Mouse (Mus musculus) skeletal muscle tissue, adult 2 months (tissue): ENCODE results near the gene Ecm2.

Source experiments
- DNase-seq: peaks from one replicate; pipeline ENCODE4 v3.0.0-alpha.2; 2012; ENCODE audit warnings: low read depth, low spot score

The Ecm2 gene

DNA sequence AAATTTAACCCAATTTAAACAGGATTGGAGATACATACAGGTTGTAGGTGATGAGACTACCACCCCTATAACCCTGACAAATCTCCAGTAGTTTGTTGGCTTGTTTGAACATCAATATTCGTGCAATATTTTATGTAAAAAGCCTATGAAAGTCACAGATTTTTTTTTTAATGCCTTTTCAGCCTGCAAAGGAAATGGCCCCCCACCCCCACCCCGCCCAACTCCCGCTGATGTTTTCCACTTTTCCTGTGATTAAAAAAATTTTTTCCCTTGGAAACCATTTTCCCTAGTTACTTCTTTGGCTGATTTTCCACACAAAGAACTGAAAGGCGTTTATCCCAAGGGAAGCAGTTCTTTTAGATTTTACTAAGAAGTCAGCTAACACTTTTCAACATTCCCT is at the start of gene Ecm2:
Ecm2 (plus strand) TSS at position 301 of the 400 bp plus-strand sequence.
- peak; percentile 30 for DNase-seq

- DNase-seq, result peak; percentile 32
These were observed 44.3 kb upstream of the Ecm2 start for GRCm38 (mm10) chr13:49460276-49460675.

DNA sequence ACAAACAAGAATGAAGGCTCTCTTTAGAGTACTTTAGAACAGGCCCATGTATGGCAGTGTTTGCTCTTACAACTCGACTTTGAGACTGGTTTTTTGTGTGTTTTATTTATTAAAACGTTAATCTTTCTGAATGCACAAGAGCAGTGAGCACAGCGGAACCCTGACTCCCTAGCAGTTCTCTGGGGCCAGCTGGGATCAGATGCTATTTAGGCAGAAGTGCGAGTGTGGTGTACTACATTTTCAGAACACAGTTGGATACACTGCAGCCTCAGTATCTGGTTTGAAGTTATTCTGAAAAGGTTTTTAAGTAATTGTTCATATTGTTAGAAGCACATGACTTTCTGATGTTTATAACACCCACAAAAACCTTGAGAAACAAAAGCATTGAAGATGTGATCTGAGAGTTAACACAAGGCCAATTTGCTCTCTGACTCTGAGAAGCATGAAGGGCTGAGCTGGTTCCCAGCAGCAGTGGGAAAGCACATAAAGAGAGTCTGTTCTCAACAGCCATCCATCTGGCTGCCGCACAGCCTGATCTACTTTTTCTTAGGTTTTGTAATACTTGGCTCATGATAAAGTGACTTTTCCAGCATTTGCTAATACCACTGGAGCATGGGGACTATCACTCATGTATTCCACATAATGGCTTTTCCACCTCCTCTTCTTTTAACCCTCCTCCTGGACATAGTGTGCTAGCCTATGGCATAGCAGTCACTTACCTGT is 43.8 kb upstream of the Ecm2 start:
- peak; percentile 83 for DNase-seq

GRCm38 (mm10) chr13:49461458-49462132 is 43.0 kb upstream of the Ecm2 start:
- peak; percentile 72 for DNase-seq

- no peak for DNase-seq
These were observed 41.7 kb upstream of the Ecm2 start for GRCm38 (mm10) chr13:49462921-49463320.

DNA sequence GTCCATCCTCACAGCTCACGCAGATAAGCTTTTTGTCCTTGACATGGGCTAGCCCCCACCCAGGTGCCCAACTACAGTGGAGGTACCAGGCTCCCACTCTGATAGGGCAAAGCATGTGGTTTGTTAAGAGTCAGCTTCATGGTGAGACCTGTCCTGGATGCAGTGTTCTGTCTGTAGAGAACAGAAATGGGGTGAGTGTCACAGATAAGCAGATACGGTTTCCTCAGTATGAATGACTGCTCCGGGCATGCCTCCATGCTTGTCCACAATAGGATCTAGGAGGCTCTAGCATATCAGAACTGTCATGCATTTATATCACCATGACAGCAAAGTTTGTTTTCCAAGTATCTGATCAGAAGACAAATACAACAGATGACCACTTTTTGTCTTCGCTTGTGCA is 38.7 kb upstream of the Ecm2 start:
- DNase-seq, result no peak

DNA sequence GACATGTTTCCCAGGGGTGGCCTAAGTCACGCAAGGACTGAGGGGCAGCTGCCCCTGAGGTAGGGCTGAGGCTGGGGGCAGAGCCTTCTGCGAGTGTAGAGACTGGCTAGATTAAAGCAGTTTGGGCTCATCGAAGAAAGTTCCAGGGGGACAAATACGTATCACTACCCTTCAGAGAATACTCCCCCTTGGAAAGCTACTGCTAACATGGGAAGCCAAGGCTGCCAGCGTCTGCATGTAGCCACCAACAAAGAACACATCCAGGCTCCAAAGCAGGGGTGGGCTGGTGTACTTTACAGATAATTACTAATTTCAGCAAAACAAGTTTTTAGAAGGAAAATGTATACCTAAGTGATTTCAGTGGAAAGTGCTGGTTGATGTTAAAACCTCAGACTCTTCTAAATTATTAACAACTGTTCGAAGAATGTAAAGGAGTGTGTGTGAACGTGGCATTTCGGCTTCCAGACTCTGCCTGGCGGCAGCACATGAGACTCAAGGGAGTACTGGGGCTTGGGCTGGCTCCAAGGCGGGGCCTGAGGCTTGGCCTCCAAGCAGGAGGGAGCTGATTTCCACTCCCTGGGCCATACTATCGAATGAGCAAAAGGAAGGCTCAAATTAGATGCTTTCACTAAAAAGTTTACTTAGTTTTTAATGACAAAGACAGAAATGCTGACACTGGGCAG is 38.1 kb upstream of the Ecm2 start:
- peak; percentile 70 for DNase-seq

GRCm38 (mm10) chr13:49467585-49467984 is 37.0 kb upstream of the Ecm2 start:
- no peak for DNase-seq

DNA sequence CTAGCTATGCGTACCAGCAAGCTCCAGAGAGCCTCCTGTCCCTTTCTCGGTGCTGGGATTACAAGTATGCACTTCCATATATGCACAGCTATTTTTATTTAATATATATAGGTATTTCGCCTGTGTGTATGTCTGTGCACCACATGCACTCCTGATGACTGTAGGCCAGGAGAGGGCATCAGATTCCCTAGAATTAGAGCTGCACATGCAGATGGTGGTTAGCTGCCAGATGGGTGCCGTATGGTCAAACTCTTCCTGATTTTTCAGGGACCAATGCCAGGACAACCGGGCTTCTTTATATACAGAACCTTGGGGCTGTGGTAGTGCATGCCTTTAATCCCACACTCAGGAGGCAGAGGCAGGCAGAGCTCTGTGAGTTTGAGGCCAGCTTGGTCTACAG is 35.6 kb upstream of the Ecm2 start:
- no peak for DNase-seq

- DNase-seq, result no peak
These were observed 34.3 kb upstream of the Ecm2 start for GRCm38 (mm10) chr13:49470319-49470718.

GRCm38 (mm10) chr13:49470806-49471205 is 33.8 kb upstream of the Ecm2 start:
- DNase-seq, result peak; percentile 37

DNA sequence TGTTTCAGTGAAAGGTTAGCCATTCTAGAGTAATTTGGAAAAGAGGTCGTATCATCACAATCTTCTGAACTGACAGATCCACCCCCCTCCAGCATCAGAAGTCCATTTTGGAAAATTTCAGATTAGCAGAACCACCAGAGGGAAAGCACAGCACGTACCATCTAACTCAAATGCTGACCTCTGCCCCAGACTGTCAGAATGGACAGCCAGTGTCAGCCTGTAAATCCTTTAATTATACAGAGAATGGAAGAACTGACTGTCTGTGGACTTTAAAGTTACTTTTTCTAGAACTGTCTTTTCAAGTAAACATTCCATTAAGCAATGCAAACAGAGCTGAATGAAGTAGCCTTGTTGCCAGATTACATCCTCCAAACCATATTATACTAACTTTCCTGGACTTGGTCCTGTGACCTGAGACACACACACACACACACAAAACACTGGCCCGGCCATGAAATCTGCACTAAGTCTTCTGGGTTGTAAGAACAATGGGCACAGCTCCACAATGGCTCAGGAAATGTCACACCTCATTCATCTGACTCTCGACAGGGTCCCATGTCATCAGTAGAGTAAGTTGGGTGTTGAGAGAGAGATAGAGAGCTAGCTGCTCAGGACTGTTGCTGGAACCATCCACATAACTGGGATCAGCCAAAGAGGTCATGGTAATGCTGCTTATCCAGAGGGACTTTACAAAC is 32.5 kb upstream of the Ecm2 start:
- DNase-seq, result no peak

GRCm38 (mm10) chr13:49472676-49473005 is 32.0 kb upstream of the Ecm2 start:
- no peak for DNase-seq

- DNase-seq, result no peak
These were observed 26.7 kb upstream of the Ecm2 start for GRCm38 (mm10) chr13:49477887-49478286.

- no peak for DNase-seq
These were observed 25.7 kb upstream of the Ecm2 start for GRCm38 (mm10) chr13:49478851-49479374.

DNA sequence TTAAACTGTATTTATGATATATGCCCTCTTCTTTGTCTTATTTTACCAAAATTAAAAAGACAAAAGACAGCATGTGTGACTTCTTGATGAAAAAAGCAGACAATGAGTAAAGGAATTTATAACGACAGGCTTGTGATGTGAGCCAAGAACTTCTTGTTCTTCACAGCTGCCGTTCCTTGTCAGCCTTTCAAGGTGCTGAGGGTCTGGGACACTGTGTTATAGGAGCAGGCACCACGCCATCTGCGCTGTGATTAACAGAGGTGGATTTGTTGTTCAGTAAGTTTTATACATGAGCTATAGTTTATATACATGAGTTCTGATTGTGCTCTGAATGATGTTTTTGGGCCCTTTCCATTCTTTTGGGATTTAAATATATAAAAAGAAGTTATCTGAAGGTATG is 25.2 kb upstream of the Ecm2 start:
- peak; percentile 82 for DNase-seq

- DNase-seq, result peak; percentile 96
These were observed 24.6 kb upstream of the Ecm2 start for GRCm38 (mm10) chr13:49480057-49480456.

GRCm38 (mm10) chr13:49480551-49480950 is 24.1 kb upstream of the Ecm2 start:
- no peak for DNase-seq

- no peak for DNase-seq
These were observed 19.2 kb upstream of the Ecm2 start for GRCm38 (mm10) chr13:49485388-49485787.

GRCm38 (mm10) chr13:49492376-49493368 is 11.9 kb upstream of the Ecm2 start, which contains the start of gene Tes3-ps:
Tes3-ps (plus strand) TSS chr13:49493318.
- peak; percentile 57 for DNase-seq

DNA sequence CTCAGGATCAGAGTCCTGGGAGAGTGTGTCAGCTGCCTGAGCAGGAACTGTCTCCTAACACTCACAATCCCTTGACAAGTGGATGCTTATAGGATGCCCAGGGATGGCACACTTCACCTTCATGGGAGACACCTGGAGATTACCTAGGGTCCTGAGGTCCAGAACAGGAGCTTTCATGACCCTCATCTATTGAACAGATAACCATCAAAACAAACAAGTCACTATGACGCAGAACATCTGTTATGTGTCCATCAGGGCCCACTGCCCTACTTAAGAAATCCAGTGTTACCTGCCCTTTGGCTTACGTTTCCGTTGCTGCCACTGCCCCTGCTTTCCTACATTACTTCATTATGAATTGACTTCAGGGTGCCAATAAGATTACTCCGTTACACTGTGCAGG is 1.2 kb downstream of the Ecm2 start:
- no peak for DNase-seq
